Mouse (Mus musculus) ES-Bruce4 (cell line): ENCODE data around the gene Slc25a35. TPM values are rescaled to one million over a fixed set of nuclear protein-coding genes. Genes with fewer than 3 reads are reported as not detected.
A peak's percentile ranks its signal among the peaks of the same experiment; 100 is the strongest.
"Not testable (repeated sequence)": the region's sequence is repeated elsewhere in the genome, so short reads cannot be mapped to it uniquely, and the experiment has no call there.

ENCODE experiments used
- H3K27ac ChIP-seq: 2 replicates; pipeline ENCODE4 v1.5.1; 2012; ENCODE audit warnings: low read length, inconsistent platforms; ENCODE audit not compliant: insufficient read depth
- H3K27me3 ChIP-seq: 2 replicates; pipeline ENCODE4 v1.6.1; 2012; ENCODE audit warnings: mild to moderate bottlenecking, low read length, inconsistent platforms; ENCODE audit not compliant: control insufficient read depth, poor library complexity, insufficient read depth, severe bottlenecking
- H3K36me3 ChIP-seq: 2 replicates; pipeline ENCODE4 v1.6.1; 2012; ENCODE audit warnings: inconsistent platforms, mild to moderate bottlenecking, low read length, moderate library complexity; ENCODE audit not compliant: control insufficient read depth, poor library complexity, insufficient read depth, severe bottlenecking
- H3K4me1 ChIP-seq: one replicate; pipeline ENCODE4 v1.8.1; 2011; ENCODE audit warnings: low read length; ENCODE audit not compliant: control insufficient read depth, insufficient read depth
- H3K4me3 ChIP-seq: 2 replicates; pipeline ENCODE4 v1.5.1; 2011; ENCODE audit warnings: low read depth, mild to moderate bottlenecking, low read length
- H3K9ac ChIP-seq: 2 replicates; pipeline ENCODE4 v1.6.1; 2012; ENCODE audit warnings: low read depth, mild to moderate bottlenecking, inconsistent platforms; ENCODE audit not compliant: poor library complexity, severe bottlenecking
- H3K9me3 ChIP-seq: replicated peaks from 2 replicates; pipeline ENCODE4 v1.6.1; 2012; ENCODE audit warnings: mild to moderate bottlenecking, low read length, inconsistent platforms; ENCODE audit not compliant: control insufficient read depth, poor library complexity, insufficient read depth, severe bottlenecking
- CTCF ChIP-seq: IDR thresholded peaks from one replicate; pipeline ENCODE4 v1.8.1; 2011; ENCODE audit warnings: low read depth, low read length
- EP300 ChIP-seq: IDR thresholded peaks from 2 replicates; pipeline ENCODE4 v1.6.1; 2011; ENCODE audit warnings: low read depth, low read length; ENCODE audit not compliant: insufficient read depth
- POLR2A ChIP-seq: IDR thresholded peaks from one replicate; pipeline ENCODE4 v1.8.1; 2011; ENCODE audit warnings: low read length; ENCODE audit not compliant: insufficient read depth
- polyA plus RNA-seq: library from polyadenylated mRNA; stranded (reverse); fragments of >200 nt; gene quantifications from 2 replicates; pipeline ENCODE4 v1.2.4, GENCODE M21; 2011; ENCODE audit warnings: low read depth; ENCODE audit not compliant: missing spikeins, insufficient read depth, insufficient read length

Slc25a35 gene
- polyA plus RNA-seq, 1 experiment = 3.4 TPM

GRCm38 (mm10) chr11:68933885-68934507 is 33.9 kb upstream of the Slc25a35 start:
- no peaks in the 10 kb centered on the region for H3K27me3 ChIP-seq
- TF ChIP-seq CTCF = no peak
- TF ChIP-seq EP300 = no peak
- no peak for TF ChIP-seq POLR2A
- H3K27ac ChIP-seq = no peak overlapping the region
- H3K4me1 ChIP-seq = no peaks in the 10 kb centered on the region
- H3K9ac ChIP-seq = no peak overlapping the region
- H3K4me3 ChIP-seq = no peak overlapping the region
- H3K9me3 ChIP-seq = no peaks in the 10 kb centered on the region
- no peaks in the 10 kb centered on the region for H3K36me3 ChIP-seq

GRCm38 (mm10) chr11:68936951-68937350 is 31.0 kb upstream of the Slc25a35 start:
- not testable (repeated sequence) for H3K9me3 ChIP-seq, H3K9ac ChIP-seq

GRCm38 (mm10) chr11:68939451-68940304 is 28.3 kb upstream of the Slc25a35 start:
- TF ChIP-seq POLR2A (peak; percentile 93), CTCF (no peak), EP300 (no peak)
- Histone ChIP-seq H3K9me3 (no peaks in the 10 kb centered on the region), H3K4me1 (peaks cover 2% of the 10 kb centered on the region), H3K4me3 (peak overlapping the region; percentile 82), H3K9ac (peak overlapping the region; percentile 71), H3K27ac (no peak overlapping the region), H3K27me3 (no peaks in the 10 kb centered on the region), H3K36me3 (no peaks in the 10 kb centered on the region)

More at GRCm38 (mm10) chr11:68936951-68937350, 31.0 kb upstream of the Slc25a35 start:
- H3K27ac ChIP-seq, H3K4me1 ChIP-seq, H3K36me3 ChIP-seq, H3K4me3 ChIP-seq, H3K27me3 ChIP-seq: not testable (repeated sequence)

GRCm38 (mm10) chr11:68940516-68940915 is 27.4 kb upstream of the Slc25a35 start:
- Histone ChIP-seq H3K9ac (peak overlapping the region; percentile 71), H3K27me3 (no peaks in the 10 kb centered on the region), H3K9me3 (no peaks in the 10 kb centered on the region), H3K4me1 (peaks cover 2% of the 10 kb centered on the region), H3K4me3 (peak overlapping the region; percentile 31; the same call in 1 of the 2 replicates), H3K36me3 (no peaks in the 10 kb centered on the region), H3K27ac (no peak overlapping the region)
- TF ChIP-seq CTCF = no peak
- no peak for TF ChIP-seq POLR2A
- no peak for TF ChIP-seq EP300

- no peak for TF ChIP-seq POLR2A
- no peak for TF ChIP-seq EP300
- TF ChIP-seq CTCF = no peak
- no peaks in the 10 kb centered on the region for H3K27me3 ChIP-seq
- no peaks in the 10 kb centered on the region for H3K9me3 ChIP-seq
These were observed 25.2 kb upstream of the Slc25a35 start for GRCm38 (mm10) chr11:68942731-68943130.

GRCm38 (mm10) chr11:68945245-68945644 is 22.7 kb upstream of the Slc25a35 start:
- Histone ChIP-seq H3K27me3 (no peaks in the 10 kb centered on the region), H3K27ac (no peak overlapping the region), H3K4me1 (peaks cover 2% of the 10 kb centered on the region), H3K36me3 (no peaks in the 10 kb centered on the region), H3K9me3 (no peaks in the 10 kb centered on the region), H3K9ac (no peak overlapping the region), H3K4me3 (no peak overlapping the region)
- no peak for TF ChIP-seq CTCF
- no peak for TF ChIP-seq EP300
- no peak for TF ChIP-seq POLR2A

More at GRCm38 (mm10) chr11:68942731-68943130, 25.2 kb upstream of the Slc25a35 start:
- H3K4me3 ChIP-seq = no peak overlapping the region
- H3K36me3 ChIP-seq = no peaks in the 10 kb centered on the region
- peaks cover 2% of the 10 kb centered on the region for H3K4me1 ChIP-seq
- H3K9ac ChIP-seq = no peak overlapping the region
- H3K27ac ChIP-seq = no peak overlapping the region
